Mouse (Mus musculus) liver, adult 2 months (tissue): ENCODE measurements at regions not wholly inside any gene's neighbourhood (a gene's known extent, or its start where the extent isn't known, plus 50 kb on each side); places are given as distances from the start of the nearest gene placed in this dataset.

Experiments
- CTCF ChIP-seq: fragments of 200-500 bp; IDR thresholded peaks from 2 replicates; pipeline ENCODE4 v1.5.1; 2011; ENCODE audit warnings: low read depth, low read length, control low read depth
- POLR2A ChIP-seq: fragments of 200-500 bp; IDR thresholded peaks from 2 replicates; pipeline ENCODE4 v1.6.1; 2011; ENCODE audit warnings: low read length, control low read depth; ENCODE audit not compliant: insufficient read depth; ENCODE audit errors: extremely low read depth

DNA sequence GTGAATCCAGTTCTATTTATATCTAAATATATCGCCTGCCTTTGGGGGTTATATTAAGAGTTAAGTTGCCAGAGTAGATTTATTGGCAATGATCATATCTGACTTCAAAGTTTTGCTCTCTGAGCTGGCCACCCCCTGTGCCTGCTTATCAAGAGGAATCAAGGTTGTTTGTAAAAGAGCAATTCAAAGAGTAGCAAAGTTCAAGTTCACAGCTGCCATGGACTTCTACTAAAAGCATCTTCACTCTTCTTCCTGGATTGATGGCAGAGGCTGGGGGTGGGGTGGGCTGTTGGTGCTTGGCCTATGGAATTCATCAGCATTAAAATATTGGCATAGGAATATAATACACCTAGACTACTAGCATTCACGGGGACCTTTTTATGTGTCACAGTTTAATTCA, 131.2 kb upstream of the Cxxc4 start:
- no peak for TF ChIP-seq CTCF
- no peak for TF ChIP-seq POLR2A
